Mouse (Mus musculus): ENCODE data around the gene Brpf1. TPM values are rescaled to one million over a fixed set of nuclear protein-coding genes. Genes with fewer than 3 reads are reported as not detected.
"Not testable (repeated sequence)": the region's sequence is repeated elsewhere in the genome, so short reads cannot be mapped to it uniquely, and the experiment has no call there.

Gene Brpf1
- total RNA-seq, 2 experiments from 2014 or later, result 43.8 to 53.2 TPM

- ATAC-seq (replicated peaks; ENCODE audit: poor library complexity, severe bottlenecking), result peak; percentile 70
Measured at GRCm38 (mm10) chr6:113306322-113306985, 483 bp upstream of the Brpf1 start.

GRCm38 (mm10) chr6:113307481-113308121, 664 bp downstream of the Brpf1 start:
- ATAC-seq (replicated peaks; ENCODE audit: poor library complexity, severe bottlenecking), result peak; percentile 36

- ATAC-seq (replicated peaks; ENCODE audit: poor library complexity, severe bottlenecking), result peak; percentile 36
Measured at GRCm38 (mm10) chr6:113308141-113308540, 1.2 kb downstream of the Brpf1 start.

- ATAC-seq (replicated peaks; ENCODE audit: poor library complexity, severe bottlenecking), result no peak
Measured at GRCm38 (mm10) chr6:113315972-113316371, 9.0 kb downstream of the Brpf1 start.

GRCm38 (mm10) chr6:113326533-113327315, 19.8 kb downstream of the Brpf1 start, which contains the start of gene Ogg1:
Gene Ogg1, plus strand, starts transcription at chr6:113326972.
- peak; percentile 89 for ATAC-seq (replicated peaks; ENCODE audit: poor library complexity, severe bottlenecking)

GRCm38 (mm10) chr6:113329396-113329795, 22.5 kb downstream of the Brpf1 start:
- no peak for ATAC-seq (replicated peaks; ENCODE audit: poor library complexity, severe bottlenecking)

GRCm38 (mm10) chr6:113330547-113330946, 23.6 kb downstream of the Brpf1 start:
- peak; percentile 59 for ATAC-seq (replicated peaks; ENCODE audit: poor library complexity, severe bottlenecking)

GRCm38 (mm10) chr6:113331721-113332120, 24.8 kb downstream of the Brpf1 start:
- no peak for ATAC-seq (replicated peaks; ENCODE audit: poor library complexity, severe bottlenecking)

- not testable (repeated sequence) for ATAC-seq (replicated peaks; ENCODE audit: poor library complexity, severe bottlenecking)
Measured at GRCm38 (mm10) chr6:113332734-113333133, 25.8 kb downstream of the Brpf1 start.

GRCm38 (mm10) chr6:113333137-113333950, 26.4 kb downstream of the Brpf1 start:
- ATAC-seq (replicated peaks; ENCODE audit: poor library complexity, severe bottlenecking), result 0 out of 2 replicates have a peak, but pooled peaks have one; percentile 4

- ATAC-seq (replicated peaks; ENCODE audit: poor library complexity, severe bottlenecking), result no peak
Measured at GRCm38 (mm10) chr6:113334216-113334615, 27.3 kb downstream of the Brpf1 start.

GRCm38 (mm10) chr6:113336852-113337620, 30.1 kb downstream of the Brpf1 start:
- ATAC-seq (replicated peaks; ENCODE audit: poor library complexity, severe bottlenecking), result no peak

- ATAC-seq (replicated peaks; ENCODE audit: poor library complexity, severe bottlenecking), result peak; percentile 77
Measured at GRCm38 (mm10) chr6:113341574-113341973, 34.6 kb downstream of the Brpf1 start.

GRCm38 (mm10) chr6:113342297-113342696, 35.4 kb downstream of the Brpf1 start:
- ATAC-seq (replicated peaks; ENCODE audit: poor library complexity, severe bottlenecking), result no peak

- ATAC-seq (replicated peaks; ENCODE audit: poor library complexity, severe bottlenecking), result peak; percentile 79
Measured at GRCm38 (mm10) chr6:113343177-113344092, 36.5 kb downstream of the Brpf1 start, which contains the start of gene Camk1. Gene Camk1, minus strand, starts transcription at chr6:113343984.

GRCm38 (mm10) chr6:113344321-113344720, 37.4 kb downstream of the Brpf1 start:
- no peak for ATAC-seq (replicated peaks; ENCODE audit: poor library complexity, severe bottlenecking)

- no peak for ATAC-seq (replicated peaks; ENCODE audit: poor library complexity, severe bottlenecking)
Measured at GRCm38 (mm10) chr6:113346897-113347296, 40.0 kb downstream of the Brpf1 start.

GRCm38 (mm10) chr6:113350538-113350937, 43.6 kb downstream of the Brpf1 start:
- ATAC-seq (replicated peaks; ENCODE audit: poor library complexity, severe bottlenecking), result no peak

Data from granulocyte monocyte progenitor cell, adult 5-6 weeks (primary cell).